Mouse (Mus musculus) midbrain, embryonic 13.5 days (tissue): ENCODE results near the gene Dock9. TPM values are rescaled to one million over a fixed set of nuclear protein-coding genes. Genes with fewer than 3 reads are reported as not detected.
A peak's percentile ranks its signal among the peaks of the same experiment; 100 is the strongest.
"Not testable (repeated sequence)": the region's sequence is repeated elsewhere in the genome, so short reads cannot be mapped to it uniquely, and the experiment has no call there.

Source experiments
- ATAC-seq: fragments of 200-750 bp; cut with Nextera tagmentation; 2 replicates; pipeline ENCODE4 v1.8.0; 2017; ENCODE audit warnings: mild to moderate bottlenecking, moderate TSS enrichment, moderate library complexity
- H3K27ac ChIP-seq: fragments of 300-500 bp; sonication (generic); 2 replicates; pipeline ENCODE4 v1.5.1; 2015; ENCODE audit warnings: inconsistent platforms, mild to moderate bottlenecking, moderate library complexity
- H3K27me3 ChIP-seq: fragments of 300-500 bp; sonication (generic); 2 replicates; pipeline ENCODE4 v1.6.1; 2015; ENCODE audit warnings: mild to moderate bottlenecking, inconsistent platforms
- H3K36me3 ChIP-seq: fragments of 300-500 bp; sonication (generic); 2 replicates; pipeline ENCODE4 v1.6.1; 2015; ENCODE audit warnings: mild to moderate bottlenecking, inconsistent platforms
- H3K4me1 ChIP-seq: fragments of 300-500 bp; sonication (generic); replicated peaks from 2 replicates; pipeline ENCODE4 v1.6.1; 2015; ENCODE audit warnings: inconsistent platforms
- H3K4me2 ChIP-seq: fragments of 300-500 bp; sonication (generic); replicated peaks from 2 replicates; pipeline ENCODE4 v1.6.1; 2015; ENCODE audit warnings: moderate library complexity, mild to moderate bottlenecking, inconsistent platforms
- H3K4me3 ChIP-seq: fragments of 300-500 bp; sonication (generic); replicated peaks from 2 replicates; pipeline ENCODE4 v1.5.1; 2015; ENCODE audit warnings: mild to moderate bottlenecking, inconsistent platforms
- H3K9ac ChIP-seq: fragments of 300-500 bp; sonication (generic); replicated peaks from 2 replicates; pipeline ENCODE4 v1.6.1; 2015; ENCODE audit warnings: mild to moderate bottlenecking, inconsistent platforms
- H3K9me3 ChIP-seq: fragments of 300-500 bp; sonication (generic); 2 replicates; pipeline ENCODE4 v1.6.1; 2016; ENCODE audit warnings: mild to moderate bottlenecking, inconsistent platforms
- WGBS: fragments of 180-500 bp; shearing (Covaris S2); methylation state at CpG from one replicate; pipeline ENCODE4 v1.1.7; 2015; 5-methylcytosine and 5-hydroxymethylcytosine counted together
- polyA plus RNA-seq: library from polyadenylated mRNA; unstranded; fragments of >200 nt; fragmentation: Nextera tagmentation; extraction: Ambion mirVana; gene quantifications from 2 replicates; pipeline ENCODE4 v1.2.1, GENCODE M21; 2015

Dock9 gene
- polyA plus RNA-seq, 1 experiment from 2014 or later = 5.5 TPM

- ATAC-seq = peak; percentile 51; the same call in 1 of the 2 replicates
- H3K36me3 ChIP-seq = no peaks in the 10 kb centered on the region
- H3K9ac ChIP-seq = no peak overlapping the region
- no peaks in the 10 kb centered on the region for H3K9me3 ChIP-seq
- H3K4me2 ChIP-seq = 0 out of 2 replicates have a peak overlapping the region, but pooled peaks have one; percentile 4
- no peak overlapping the region for H3K27ac ChIP-seq
- peaks cover 6% of the 10 kb centered on the region; the same call in 1 of the 2 replicates for H3K4me1 ChIP-seq
- no peaks in the 10 kb centered on the region for H3K27me3 ChIP-seq
- no peak overlapping the region for H3K4me3 ChIP-seq
- WGBS = 20% methylated on average over 6 of the region's 6 CpGs
These were observed 65.9 kb downstream of the Dock9 start for GRCm38 (mm10) chr14:121731688-121732168.

- Histone ChIP-seq H3K9me3 (no peaks in the 10 kb centered on the region), H3K27ac (no peak overlapping the region), H3K9ac (no peak overlapping the region), H3K4me1 (peaks cover 6% of the 10 kb centered on the region; the same call in 1 of the 2 replicates), H3K4me2 (no peak overlapping the region), H3K27me3 (no peaks in the 10 kb centered on the region), H3K4me3 (no peak overlapping the region), H3K36me3 (no peaks in the 10 kb centered on the region)
- 67% methylated on average over 3 of the region's 3 CpGs for WGBS
- 0 out of 2 replicates have a peak, but pooled peaks have one; percentile 19 for ATAC-seq
These were observed 66.7 kb downstream of the Dock9 start for GRCm38 (mm10) chr14:121730966-121731365.

GRCm38 (mm10) chr14:121727996-121728395 is 69.6 kb downstream of the Dock9 start:
- H3K4me3 ChIP-seq = no peak overlapping the region
- H3K9me3 ChIP-seq = no peaks in the 10 kb centered on the region
- no peak overlapping the region for H3K27ac ChIP-seq
- H3K4me2 ChIP-seq = no peak overlapping the region
- H3K36me3 ChIP-seq = no peaks in the 10 kb centered on the region
- peaks cover 8% of the 10 kb centered on the region for H3K4me1 ChIP-seq
- no peak overlapping the region for H3K9ac ChIP-seq
- no peak for ATAC-seq
- 84% methylated on average over 8 of the region's 8 CpGs for WGBS
- no peaks in the 10 kb centered on the region for H3K27me3 ChIP-seq

GRCm38 (mm10) chr14:121724501-121724900 is 73.1 kb downstream of the Dock9 start:
- ATAC-seq = no peak
- no peak overlapping the region for H3K9ac ChIP-seq
- no peaks in the 10 kb centered on the region for H3K9me3 ChIP-seq
- H3K4me2 ChIP-seq = no peak overlapping the region
- no peaks in the 10 kb centered on the region for H3K36me3 ChIP-seq
- H3K4me3 ChIP-seq = no peak overlapping the region
- H3K4me1 ChIP-seq = peaks cover 10% of the 10 kb centered on the region
- no peak overlapping the region for H3K27ac ChIP-seq
- no peaks in the 10 kb centered on the region for H3K27me3 ChIP-seq
- WGBS = 90% methylated on average over 8 of the region's 8 CpGs

GRCm38 (mm10) chr14:121722774-121723173 is 74.9 kb downstream of the Dock9 start:
- H3K27ac ChIP-seq = no peak overlapping the region
- H3K4me1 ChIP-seq = peaks cover 10% of the 10 kb centered on the region
- no peaks in the 10 kb centered on the region for H3K9me3 ChIP-seq
- H3K9ac ChIP-seq = no peak overlapping the region
- H3K36me3 ChIP-seq = no peaks in the 10 kb centered on the region
- WGBS = 16% methylated on average over 8 of the region's 8 CpGs
- H3K4me3 ChIP-seq = no peak overlapping the region
- H3K27me3 ChIP-seq = no peaks in the 10 kb centered on the region
- no peak overlapping the region for H3K4me2 ChIP-seq
- ATAC-seq = 0 out of 2 replicates have a peak, but pooled peaks have one; percentile 18

GRCm38 (mm10) chr14:121721431-121721830 is 76.2 kb downstream of the Dock9 start:
- H3K9me3 ChIP-seq = no peaks in the 10 kb centered on the region
- no peak overlapping the region for H3K9ac ChIP-seq
- peaks cover 10% of the 10 kb centered on the region for H3K4me1 ChIP-seq
- no peak overlapping the region for H3K27ac ChIP-seq
- H3K27me3 ChIP-seq = no peaks in the 10 kb centered on the region
- H3K4me2 ChIP-seq = no peak overlapping the region
- no peaks in the 10 kb centered on the region for H3K36me3 ChIP-seq
- H3K4me3 ChIP-seq = no peak overlapping the region
- 89% methylated on average over 5 of the region's 5 CpGs for WGBS
- ATAC-seq = no peak

GRCm38 (mm10) chr14:121719638-121720601 is 77.7 kb downstream of the Dock9 start:
- no peaks in the 10 kb centered on the region for H3K9me3 ChIP-seq
- H3K9ac ChIP-seq = no peak overlapping the region
- no peak for ATAC-seq
- WGBS = 84% methylated on average over 9 of the region's 9 CpGs
- no peak overlapping the region for H3K4me2 ChIP-seq
- H3K27me3 ChIP-seq = no peaks in the 10 kb centered on the region
- H3K27ac ChIP-seq = no peak overlapping the region
- no peak overlapping the region for H3K4me3 ChIP-seq
- H3K36me3 ChIP-seq = no peaks in the 10 kb centered on the region
- H3K4me1 ChIP-seq = peaks cover 10% of the 10 kb centered on the region

- 90% methylated on average over 3 of the region's 3 CpGs for WGBS
- not testable (repeated sequence) for H3K27ac ChIP-seq, H3K4me3 ChIP-seq, ATAC-seq, H3K9me3 ChIP-seq, H3K9ac ChIP-seq, H3K36me3 ChIP-seq, H3K4me2 ChIP-seq, H3K27me3 ChIP-seq
- peaks cover 15% of the 10 kb centered on the region for H3K4me1 ChIP-seq
These were observed 82.8 kb downstream of the Dock9 start for GRCm38 (mm10) chr14:121714799-121715198.

GRCm38 (mm10) chr14:121714268-121714667 is 83.4 kb downstream of the Dock9 start:
- H3K27ac ChIP-seq = no peak overlapping the region
- whole genome bisulfite sequencing = 54% methylated on average over 2 of the region's 2 CpGs
- no peaks in the 10 kb centered on the region for H3K9me3 ChIP-seq
- H3K4me1 ChIP-seq = peaks cover 15% of the 10 kb centered on the region
- H3K4me2 ChIP-seq = no peak overlapping the region
- ATAC-seq = 0 out of 2 replicates have a peak, but pooled peaks have one; percentile 6
- H3K36me3 ChIP-seq = no peaks in the 10 kb centered on the region
- H3K4me3 ChIP-seq = no peak overlapping the region
- peaks cover 9% of the 10 kb centered on the region; the same call in 1 of the 2 replicates for H3K27me3 ChIP-seq
- no peak overlapping the region for H3K9ac ChIP-seq

- Histone ChIP-seq H3K9me3 (no peaks in the 10 kb centered on the region), H3K36me3 (no peaks in the 10 kb centered on the region), H3K4me3 (no peak overlapping the region), H3K27me3 (peaks cover 9% of the 10 kb centered on the region; the same call in 1 of the 2 replicates), H3K4me1 (peaks cover 15% of the 10 kb centered on the region), H3K4me2 (no peak overlapping the region), H3K9ac (no peak overlapping the region), H3K27ac (0 out of 2 replicates have a peak overlapping the region, but pooled peaks have one; percentile 17)
- WGBS = 38% methylated on average over 4 of the region's 4 CpGs
- ATAC-seq = peak; percentile 56; the same call in 1 of the 2 replicates
These were observed 83.8 kb downstream of the Dock9 start for GRCm38 (mm10) chr14:121713830-121714197.

GRCm38 (mm10) chr14:121713166-121713829 is 84.3 kb downstream of the Dock9 start:
- 0 out of 2 replicates have a peak overlapping the region, but pooled peaks have one; percentile 17 for H3K27ac ChIP-seq
- WGBS = 5% methylated on average over 7 of the region's 7 CpGs
- no peak overlapping the region for H3K4me2 ChIP-seq
- H3K9ac ChIP-seq = no peak overlapping the region
- H3K36me3 ChIP-seq = no peaks in the 10 kb centered on the region
- no peak overlapping the region for H3K4me3 ChIP-seq
- peaks cover 16% of the 10 kb centered on the region for H3K4me1 ChIP-seq
- no peaks in the 10 kb centered on the region for H3K9me3 ChIP-seq
- peak; percentile 88 for ATAC-seq
- H3K27me3 ChIP-seq = peaks cover 9% of the 10 kb centered on the region; the same call in 1 of the 2 replicates
